Mouse (Mus musculus) urinary bladder, postnatal 14 days (tissue): Measurements from ENCODE around the gene Clybl.

Source experiments
- DNase-seq: peaks from one replicate; pipeline ENCODE4 v3.0.0; 2021; ENCODE audit warnings: low spot score

Gene Clybl

DNA sequence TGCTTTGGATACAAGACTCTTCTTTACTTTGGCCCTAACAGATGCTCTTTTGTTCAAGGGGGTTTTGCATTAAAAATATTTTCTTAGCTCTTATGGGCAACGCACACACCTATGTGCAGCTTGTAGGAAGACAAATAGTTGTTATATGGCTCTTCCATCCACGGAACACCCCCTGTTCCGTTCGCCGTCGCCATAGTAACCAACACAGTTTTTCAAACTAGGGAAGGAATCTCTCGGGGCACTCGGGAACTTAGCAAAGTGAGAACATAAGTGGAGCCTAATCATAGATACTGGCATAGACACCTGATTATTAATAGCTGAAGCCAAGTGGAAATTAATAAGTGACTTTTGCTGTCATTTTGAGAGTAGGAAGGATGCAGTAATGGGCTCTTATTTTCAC lies 123.6 kb downstream of the Clybl start:
- DNase-seq, result no peak

GRCm38 (mm10) chr14:122312415-122312814 lies 130.9 kb downstream of the Clybl start:
- DNase-seq, result no peak

DNA sequence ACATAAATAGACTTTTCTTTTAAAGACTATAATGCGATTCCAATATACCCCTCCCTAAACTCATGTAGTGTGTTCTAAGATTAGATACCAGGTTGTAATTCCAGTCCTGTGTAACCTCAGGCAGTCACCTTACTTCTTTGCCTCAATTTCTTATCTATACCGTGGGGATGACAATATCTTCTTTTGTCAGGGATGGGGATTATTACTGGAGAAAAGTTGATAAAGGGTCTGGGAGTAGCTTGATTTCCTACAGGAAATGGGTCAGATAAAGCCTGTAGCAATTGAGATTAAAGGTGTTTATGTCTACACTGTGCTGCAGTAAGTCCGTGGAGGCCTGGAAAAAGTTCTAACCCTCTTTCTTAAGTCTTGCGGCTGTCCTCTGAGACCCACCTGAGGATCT lies 131.8 kb downstream of the Clybl start:
- no peak for DNase-seq

DNA sequence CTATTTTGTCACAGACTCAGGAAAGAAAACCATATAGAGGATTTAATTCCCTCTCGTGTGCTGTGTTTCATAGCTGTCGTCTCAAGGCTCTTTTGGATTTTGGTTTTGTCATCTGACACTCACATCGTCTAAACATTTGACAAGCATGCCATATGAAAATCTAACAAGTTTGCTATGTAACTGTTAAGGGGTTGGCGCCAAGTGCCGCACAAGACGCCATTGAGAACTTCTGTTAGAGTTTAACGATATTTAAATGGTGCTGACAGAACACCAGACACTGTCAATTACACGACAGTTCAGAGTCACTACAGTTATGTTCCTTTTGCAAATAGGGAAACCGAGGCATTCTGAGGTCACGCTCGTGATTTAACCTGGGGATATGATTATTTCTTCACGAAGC lies 134.2 kb downstream of the Clybl start:
- DNase-seq, result no peak

DNA sequence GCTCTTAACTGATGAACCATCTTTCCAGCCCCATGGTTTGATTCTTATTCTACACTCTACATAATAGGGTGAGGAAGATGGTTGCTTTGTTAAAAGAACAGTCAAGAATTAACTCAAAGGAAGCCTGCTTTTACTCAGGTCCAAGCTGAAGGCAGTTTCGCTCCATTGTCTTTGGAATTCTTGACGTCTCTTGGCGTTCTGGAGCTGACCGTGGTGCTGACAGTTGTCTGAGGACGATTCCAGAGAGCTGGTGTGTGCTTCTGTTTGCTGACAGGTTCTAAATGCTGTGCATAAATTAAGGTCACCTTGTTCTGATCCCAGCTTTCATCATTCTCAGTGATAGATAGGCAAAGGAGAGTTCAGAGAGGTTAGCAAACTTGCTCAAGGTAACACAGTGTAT lies 140.6 kb downstream of the Clybl start:
- DNase-seq, result no peak

- DNase-seq, result no peak
These were observed 142.4 kb downstream of the Clybl start for GRCm38 (mm10) chr14:122323838-122324458.

DNA sequence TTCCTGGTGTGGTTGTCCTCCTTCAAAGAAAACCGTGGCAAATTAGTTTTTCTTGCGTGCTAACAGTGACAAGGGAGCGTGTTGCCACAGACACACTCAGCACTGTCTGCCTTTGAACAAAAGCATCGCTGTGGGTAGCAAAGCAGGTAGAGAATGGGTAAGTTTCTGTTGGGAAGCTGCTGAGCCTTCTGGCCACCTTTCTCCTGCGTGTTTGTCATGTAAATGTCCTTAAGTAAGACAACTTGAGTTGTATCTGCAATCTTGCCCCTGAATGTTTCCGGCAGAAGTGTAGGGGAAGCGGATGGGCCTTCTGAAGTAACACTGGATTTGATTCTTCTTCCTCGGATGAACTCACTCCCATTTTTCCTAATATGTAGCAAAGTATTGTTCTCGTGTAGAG lies 148.6 kb downstream of the Clybl start:
- DNase-seq, result no peak

DNA sequence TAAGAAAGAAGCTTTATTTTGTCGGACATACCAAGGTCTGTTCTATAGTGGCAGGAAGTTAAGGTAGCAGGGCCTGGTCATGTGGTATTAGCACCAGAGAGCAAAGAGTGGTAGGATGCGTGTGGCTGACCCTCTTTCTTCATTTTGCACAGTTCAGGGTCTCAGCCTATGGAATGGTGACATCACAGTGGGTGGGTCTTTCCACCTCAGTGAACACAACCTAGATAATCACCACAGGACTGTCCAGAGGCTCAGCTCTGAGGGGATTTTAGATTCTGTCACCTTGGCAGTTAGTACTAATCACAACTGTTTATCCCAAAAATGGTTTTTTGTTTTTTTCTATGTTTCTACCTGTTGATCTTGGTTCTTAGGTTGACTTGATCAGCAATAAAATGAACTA lies 149.2 kb downstream of the Clybl start:
- DNase-seq, result no peak

DNA sequence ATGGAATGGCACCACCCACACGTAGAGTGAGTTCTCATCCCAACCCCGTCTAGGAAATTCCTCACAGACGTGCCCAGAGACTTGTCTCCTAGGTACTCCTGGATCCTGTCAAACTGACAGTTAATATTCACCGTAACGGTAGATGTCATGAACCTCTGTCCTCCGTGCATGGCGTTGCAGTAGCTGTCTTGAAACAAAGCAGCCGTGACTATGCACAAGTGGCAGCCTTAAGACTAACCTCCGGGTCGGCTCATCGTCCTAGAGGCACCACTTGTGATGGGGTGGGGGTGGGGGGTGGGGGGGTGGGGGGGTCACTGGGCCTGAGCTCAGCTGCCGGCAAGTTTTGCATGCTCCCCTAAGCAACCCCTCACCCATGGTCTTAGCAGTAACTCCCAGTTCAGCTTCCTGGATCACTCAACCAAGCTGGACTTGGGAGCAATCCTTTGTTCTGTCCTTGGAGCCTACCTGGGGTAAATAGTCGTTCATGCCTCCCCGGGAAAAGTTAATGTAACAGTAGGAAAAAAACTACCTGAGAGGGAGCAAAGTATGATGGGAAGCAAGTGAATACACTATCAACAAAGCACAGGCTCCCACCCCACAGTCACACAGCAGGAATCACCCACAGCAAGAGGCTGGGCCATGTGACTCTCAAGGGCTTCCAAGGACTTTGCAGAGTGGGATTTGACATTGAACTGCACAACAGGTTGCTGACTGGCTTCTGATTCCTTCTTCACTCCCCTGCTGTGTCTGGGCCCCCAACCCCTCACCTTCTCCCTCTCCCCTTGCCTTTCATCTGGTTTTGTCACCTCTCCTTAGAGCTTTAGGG lies 150.3 kb downstream of the Clybl start:
- no peak for DNase-seq

DNA sequence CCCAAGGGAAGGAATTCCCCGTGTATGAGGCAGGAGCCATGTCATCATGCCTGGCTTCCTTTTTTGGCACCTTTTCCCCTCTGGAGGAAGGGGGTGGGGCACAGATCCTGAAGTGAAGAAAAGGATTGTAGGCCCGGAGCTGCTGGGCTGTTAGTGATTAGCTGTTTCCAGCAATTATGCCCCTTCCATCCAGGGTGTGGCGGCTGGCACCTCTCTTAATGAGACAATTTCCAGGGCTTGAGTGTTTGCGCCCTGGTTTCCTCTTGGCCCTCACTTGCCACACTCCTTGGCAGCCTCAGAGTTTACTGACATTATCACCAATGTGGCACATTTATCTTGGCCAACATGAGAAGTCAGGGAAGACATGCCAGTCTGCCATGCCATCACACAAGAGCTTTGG lies 155.5 kb downstream of the Clybl start:
- DNase-seq, result no peak

- no peak for DNase-seq
These were observed 157.3 kb downstream of the Clybl start for GRCm38 (mm10) chr14:122338784-122339183.

DNA sequence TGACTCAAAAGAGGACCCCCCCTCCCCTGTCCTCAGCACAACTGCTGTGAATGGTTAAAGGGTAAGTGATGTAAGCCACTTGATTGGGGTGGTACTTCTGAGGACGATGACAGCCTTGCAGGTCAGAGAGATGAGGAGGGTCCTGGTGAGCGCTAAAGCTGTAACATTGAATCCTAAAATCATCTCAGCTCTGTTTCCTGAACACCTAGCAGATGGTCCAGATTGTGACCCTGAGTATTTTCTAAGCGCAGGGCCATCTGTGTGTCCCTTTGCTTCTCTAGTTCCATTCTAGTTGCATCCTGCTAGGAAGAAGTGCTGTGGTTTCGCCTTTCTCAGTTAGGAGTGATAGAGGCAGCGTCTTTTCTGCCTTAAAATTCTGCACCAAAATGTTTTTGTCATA lies 158.6 kb downstream of the Clybl start:
- DNase-seq, result no peak

GRCm38 (mm10) chr14:122341591-122342360 lies 160.3 kb downstream of the Clybl start:
- no peak for DNase-seq

- DNase-seq, result no peak
These were observed 163.0 kb downstream of the Clybl start for GRCm38 (mm10) chr14:122344272-122345224.

GRCm38 (mm10) chr14:122348069-122348468 lies 166.6 kb downstream of the Clybl start:
- DNase-seq, result no peak

DNA sequence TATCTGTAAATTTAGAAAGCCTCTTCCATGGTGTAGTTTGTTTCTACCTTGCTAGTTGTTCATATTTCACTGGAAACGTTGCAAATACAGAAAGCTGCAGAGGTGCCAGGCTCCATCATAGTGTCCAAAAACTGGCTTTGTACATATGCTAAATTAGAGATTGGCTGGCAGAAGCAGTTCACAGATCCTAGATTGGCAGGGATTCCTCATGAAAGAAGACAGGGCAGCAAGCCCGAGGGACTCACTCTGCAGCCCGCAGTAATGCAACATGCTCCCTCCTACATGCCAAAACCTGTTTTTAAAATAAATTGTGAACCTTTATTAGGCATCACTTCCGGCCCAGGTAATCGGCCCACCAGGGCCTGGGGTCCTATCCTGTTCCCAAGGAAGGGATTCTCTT lies 167.8 kb downstream of the Clybl start:
- no peak for DNase-seq

- no peak for DNase-seq
These were observed 168.3 kb downstream of the Clybl start for GRCm38 (mm10) chr14:122349761-122350160.

DNA sequence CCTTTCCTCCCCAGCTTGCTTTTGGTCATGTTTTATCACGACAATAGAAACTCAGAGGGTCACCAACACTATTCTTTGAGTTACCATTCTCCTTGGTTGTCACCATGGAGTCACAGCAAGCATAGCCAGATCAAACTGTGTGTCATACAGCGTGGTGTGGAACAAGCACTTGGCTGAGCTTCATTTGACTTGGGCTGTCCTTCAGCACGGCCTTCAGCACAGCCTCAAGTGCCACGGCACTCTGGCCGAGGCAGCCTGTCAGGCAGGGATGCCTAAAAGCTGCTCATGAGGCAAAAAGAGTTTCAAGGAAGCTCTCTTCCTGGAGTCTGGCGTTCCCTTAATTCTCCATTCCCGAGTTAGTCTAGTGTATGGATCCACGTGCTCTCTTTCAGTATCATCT lies 169.3 kb downstream of the Clybl start:
- no peak for DNase-seq

- DNase-seq, result no peak
These were observed 175.8 kb downstream of the Clybl start for GRCm38 (mm10) chr14:122357316-122357715.

DNA sequence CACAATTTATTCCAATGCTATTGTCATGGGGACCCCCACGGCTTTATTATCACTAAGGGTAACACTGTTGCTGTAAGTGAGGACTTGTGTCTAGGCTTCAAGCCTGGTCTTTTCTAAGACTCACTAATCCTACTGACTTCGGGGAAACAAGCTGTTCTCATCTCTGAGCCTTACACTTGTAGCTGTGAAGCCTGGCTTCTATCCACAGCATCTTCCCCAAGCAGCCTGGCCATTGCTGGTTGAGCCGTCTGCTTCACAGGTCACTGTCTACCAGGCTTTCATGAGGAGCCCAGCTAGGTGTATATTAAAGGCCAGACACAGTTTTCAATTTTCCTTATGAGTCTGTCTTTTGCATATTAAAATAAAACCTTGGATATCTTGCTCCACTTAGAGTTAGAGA lies 177.1 kb downstream of the Clybl start:
- no peak for DNase-seq

GRCm38 (mm10) chr14:122359136-122359905 lies 177.8 kb downstream of the Clybl start:
- DNase-seq, result no peak
